Mouse (Mus musculus): ENCODE results near the gene Jph2. TPM values are rescaled to one million over a fixed set of nuclear protein-coding genes. Genes with fewer than 3 reads are reported as not detected.

Jph2 gene
- total and polyA plus RNA-seq, 3 experiments: 0.04 to 0.19 TPM; not detected in 1

DNA sequence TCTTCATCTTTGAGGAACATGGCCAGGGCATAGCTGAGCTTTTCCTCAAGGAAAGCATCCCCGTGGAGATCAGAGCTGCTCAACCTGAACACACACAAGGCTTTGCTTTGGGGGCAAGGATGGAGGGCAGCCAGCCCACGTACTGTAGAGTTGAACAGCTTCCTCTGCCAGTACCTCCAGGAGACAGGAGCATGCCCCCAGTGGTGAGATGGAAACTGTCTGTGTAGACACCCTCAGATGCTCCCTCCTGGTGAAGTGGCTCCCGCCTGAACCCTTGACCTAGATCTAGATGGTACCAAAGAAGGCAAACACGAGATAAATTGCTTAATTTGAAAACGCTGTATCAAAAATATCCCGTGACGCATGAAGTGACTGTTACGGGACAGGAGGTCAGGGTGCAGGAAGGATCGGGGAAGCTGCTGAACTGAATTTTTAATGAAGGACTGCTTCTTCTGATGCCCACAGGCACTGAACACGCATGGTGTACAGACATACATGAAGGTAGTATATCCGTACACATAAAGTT, 87.6 kb downstream of the Jph2 start:
- Histone ChIP-seq H3K27me3 (ENCODE audit: control insufficient read depth in 1 of 2, insufficient read depth in 2 of 2, low read length in 2 of 2) (no peaks in the 10 kb centered on the region; a peak in 1 of 4 replicates), H3K9me3 (replicated peaks; ENCODE audit: insufficient read depth, low read length) (no peaks in the 10 kb centered on the region), H3K4me1 (ENCODE audit: control insufficient read depth in 1 of 2, insufficient read depth in 2 of 2, low read length in 2 of 2) (no peaks in the 10 kb centered on the region), H3K27ac (ENCODE audit: control insufficient read depth, low read depth, low read length) (no peak overlapping the region), H3K4me3 (ENCODE audit: control insufficient read depth in 1 of 2, insufficient read depth in 1 of 2, low read depth in 2 of 2, low read length in 2 of 2) (no peak overlapping the region), H3K79me2 (ENCODE audit: control insufficient read depth, insufficient read depth, low read length, poor library complexity) (no peaks in the 10 kb centered on the region), H3K9ac (ENCODE audit: control insufficient read depth, low read depth, low read length, poor library complexity, severe bottlenecking) (no peak overlapping the region), H3K36me3 (ENCODE audit: control insufficient read depth in 1 of 2, insufficient read depth in 2 of 2, low read length in 2 of 2) (no peaks in the 10 kb centered on the region)
- no peak for DNase-seq (ENCODE audit: low read depth, low spot score)
- TF ChIP-seq SMC3 (IDR thresholded peaks at IDR 0.05; ENCODE audit: low read depth, low read length) (no peak), SIN3A (IDR thresholded peaks at IDR 0.05; ENCODE audit: low read length) (no peak), USF1 (IDR thresholded peaks at IDR 0.05; ENCODE audit: low read depth, low read length) (no peak), ZMIZ1 (IDR thresholded peaks at IDR 0.05; ENCODE audit: low read depth, low read length) (no peak)

DNA sequence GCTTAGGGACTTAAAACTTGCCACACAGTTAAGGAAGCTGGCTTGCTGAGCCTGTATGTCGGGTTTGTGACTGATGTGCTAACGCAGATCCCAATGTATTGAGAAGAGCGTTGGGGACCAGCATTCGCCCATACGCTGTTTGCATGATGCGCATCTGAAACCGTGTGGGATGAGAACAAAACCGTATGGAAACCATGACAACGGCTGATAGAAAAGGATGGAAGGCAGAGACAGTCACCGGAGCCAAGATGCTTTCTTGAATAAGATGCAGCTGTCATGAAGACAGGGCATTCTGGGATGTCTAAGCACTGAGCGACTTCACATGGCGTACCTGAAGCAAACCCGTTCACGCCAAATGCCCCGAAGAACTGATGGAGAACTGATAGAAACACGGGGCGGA, 88.4 kb downstream of the Jph2 start:
- DNase-seq (ENCODE audit: low read depth, low spot score): no peak
- no peaks in the 10 kb centered on the region for H3K9me3 ChIP-seq (replicated peaks; ENCODE audit: insufficient read depth, low read length)
- no peaks in the 10 kb centered on the region for H3K36me3 ChIP-seq (ENCODE audit: control insufficient read depth in 1 of 2, insufficient read depth in 2 of 2, low read length in 2 of 2)
- H3K79me2 ChIP-seq (ENCODE audit: control insufficient read depth, insufficient read depth, low read length, poor library complexity): no peaks in the 10 kb centered on the region
- TF ChIP-seq ETS1 (IDR thresholded peaks at IDR 0.05; ENCODE audit: low read depth, low read length) (no peak), POLR2AphosphoS5 (IDR thresholded peaks at IDR 0.05; ENCODE audit: borderline replicate concordance, low read depth, low read length) (no peak), ZKSCAN1 (IDR thresholded peaks at IDR 0.05; ENCODE audit: low read depth, low read length) (no peak), BHLHE40 (IDR thresholded peaks at IDR 0.05; ENCODE audit: borderline replicate concordance, low read depth, low read length) (no peak), RCOR1 (IDR thresholded peaks at IDR 0.05; ENCODE audit: low read depth, low read length) (no peak), MXI1 (IDR thresholded peaks at IDR 0.05; ENCODE audit: low read depth, low read length) (no peak), MYC (IDR thresholded peaks at IDR 0.05; ENCODE audit: low read depth, low read length) (no peak), ZMIZ1 (IDR thresholded peaks at IDR 0.05; ENCODE audit: low read depth, low read length) (no peak), TAL1 (IDR thresholded peaks at IDR 0.05; ENCODE audit: low read length) (no peak), MEF2A (IDR thresholded peaks at IDR 0.05; ENCODE audit: extremely low read depth, insufficient replicate concordance, low read depth, low read length, poor library complexity, severe bottlenecking) (no peak), POLR2AphosphoS2 (IDR thresholded peaks at IDR 0.05; ENCODE audit: low read length) (no peak), USF1 (IDR thresholded peaks at IDR 0.05; ENCODE audit: low read depth, low read length) (no peak), POLR2A (IDR thresholded peaks at IDR 0.05; ENCODE audit: control insufficient read depth in 1 of 2, insufficient read depth in 1 of 2, low read depth in 1 of 2, low read length in 2 of 2, poor library complexity in 1 of 2) (no peak), CHD1 (IDR thresholded peaks at IDR 0.05; ENCODE audit: low read depth, low read length) (no peak), SIN3A (IDR thresholded peaks at IDR 0.05; ENCODE audit: low read length) (no peak), TCF12 (IDR thresholded peaks at IDR 0.05; ENCODE audit: low read depth, low read length) (no peak), HCFC1 (IDR thresholded peaks at IDR 0.05; ENCODE audit: low read depth, low read length) (no peak), ELF1 (IDR thresholded peaks at IDR 0.05; ENCODE audit: low read depth, low read length) (no peak), E2F4 (IDR thresholded peaks at IDR 0.05; ENCODE audit: borderline replicate concordance, low read depth, low read length) (no peak)
- no peak overlapping the region for H3K27ac ChIP-seq (ENCODE audit: control insufficient read depth, low read depth, low read length)
- no peak overlapping the region for H3K9ac ChIP-seq (ENCODE audit: control insufficient read depth, low read depth, low read length, poor library complexity, severe bottlenecking)
- H3K4me3 ChIP-seq (ENCODE audit: control insufficient read depth in 1 of 2, insufficient read depth in 1 of 2, low read depth in 2 of 2, low read length in 2 of 2): no peak overlapping the region
- no peaks in the 10 kb centered on the region for H3K4me1 ChIP-seq (ENCODE audit: control insufficient read depth in 1 of 2, insufficient read depth in 2 of 2, low read length in 2 of 2)
- no peaks in the 10 kb centered on the region; a peak in 1 of 4 replicates for H3K27me3 ChIP-seq (ENCODE audit: control insufficient read depth in 1 of 2, insufficient read depth in 2 of 2, low read length in 2 of 2)
